Mouse (Mus musculus) cortical plate, adult 2 months (tissue): ENCODE data around the gene Prdm16.

Experiments
- CTCF ChIP-seq: fragments of 200-500 bp; IDR thresholded peaks from 2 replicates; pipeline ENCODE4 v1.5.1; 2011; ENCODE audit warnings: mild to moderate bottlenecking, control low read depth, low read length; ENCODE audit not compliant: insufficient read depth; ENCODE audit errors: extremely low read depth
- POLR2A ChIP-seq: fragments of 200-500 bp; IDR thresholded peaks from 2 replicates; pipeline ENCODE4 v1.6.1; 2011; ENCODE audit warnings: mild to moderate bottlenecking, low read length, control low read depth; ENCODE audit not compliant: insufficient read depth; ENCODE audit errors: extremely low read depth

- no peak for TF ChIP-seq POLR2A
- TF ChIP-seq CTCF: no peak
Observed at GRCm38 (mm10) chr4:154547176-154547855, 89.4 kb downstream of the Prdm16 start.
